Mouse (Mus musculus) ES-Bruce4 (cell line): ENCODE data around the gene Car4.

Experiments used
- EP300 ChIP-seq: IDR thresholded peaks from 2 replicates; pipeline ENCODE4 v1.6.1; 2011; ENCODE audit warnings: low read depth, low read length; ENCODE audit not compliant: insufficient read depth
- POLR2A ChIP-seq: IDR thresholded peaks from one replicate; pipeline ENCODE4 v1.8.1; 2011; ENCODE audit warnings: low read length; ENCODE audit not compliant: insufficient read depth

- TF ChIP-seq EP300, result no peak
- TF ChIP-seq POLR2A, result no peak
These were observed 10.4 kb upstream of the Car4 start for GRCm38 (mm10) chr11:84947206-84947605.
